Mouse (Mus musculus): Measurements from ENCODE around the gene Mlc1.

Gene Mlc1

GRCm38 (mm10) chr15:88999124-88999523, 20.3 kb upstream of the Mlc1 start:
- no peak for TF ChIP-seq CTCF (conservative IDR thresholded peaks at IDR 0.05; ENCODE audit: low read length)
- no peak for TF ChIP-seq POU5F1 (IDR thresholded peaks at IDR 0.05; ENCODE audit: borderline replicate concordance, low read length)
- no peak for TF ChIP-seq NANOG (IDR thresholded peaks at IDR 0.05; ENCODE audit: borderline replicate concordance, low read length)
- Histone ChIP-seq H3K27me3 (ENCODE audit: insufficient read depth, low read length) (no peaks in the 10 kb centered on the region), H3K4me3 (replicated peaks; ENCODE audit: low read length) (no peak overlapping the region), H3K36me3 (ENCODE audit: insufficient read depth, low read length) (no peaks in the 10 kb centered on the region), H3K9me3 (ENCODE audit: low read length) (no peaks in the 10 kb centered on the region), H3K4me1 (replicated peaks; ENCODE audit: low read depth, low read length) (no peaks in the 10 kb centered on the region)

- Histone ChIP-seq H3K4me3 (replicated peaks; ENCODE audit: low read length) (no peak overlapping the region), H3K36me3 (ENCODE audit: insufficient read depth, low read length) (no peaks in the 10 kb centered on the region), H3K27me3 (ENCODE audit: insufficient read depth, low read length) (no peaks in the 10 kb centered on the region), H3K9me3 (ENCODE audit: low read length) (no peaks in the 10 kb centered on the region), H3K4me1 (replicated peaks; ENCODE audit: low read depth, low read length) (no peaks in the 10 kb centered on the region)
- TF ChIP-seq CTCF (conservative IDR thresholded peaks at IDR 0.05; ENCODE audit: low read length) (no peak), POU5F1 (IDR thresholded peaks at IDR 0.05; ENCODE audit: borderline replicate concordance, low read length) (no peak), NANOG (IDR thresholded peaks at IDR 0.05; ENCODE audit: borderline replicate concordance, low read length) (no peak)
Measured at GRCm38 (mm10) chr15:88998636-88999035, 19.8 kb upstream of the Mlc1 start.

- TF ChIP-seq POU5F1 (IDR thresholded peaks at IDR 0.05; ENCODE audit: borderline replicate concordance, low read length) (no peak), NANOG (IDR thresholded peaks at IDR 0.05; ENCODE audit: borderline replicate concordance, low read length) (no peak), CTCF (conservative IDR thresholded peaks at IDR 0.05; ENCODE audit: low read length) (no peak)
- Histone ChIP-seq H3K36me3 (ENCODE audit: insufficient read depth, low read length) (no peaks in the 10 kb centered on the region), H3K4me3 (replicated peaks; ENCODE audit: low read length) (no peak overlapping the region), H3K9me3 (ENCODE audit: low read length) (no peaks in the 10 kb centered on the region), H3K4me1 (replicated peaks; ENCODE audit: low read depth, low read length) (no peaks in the 10 kb centered on the region), H3K27me3 (ENCODE audit: insufficient read depth, low read length) (peaks cover 9% of the 10 kb centered on the region; the same call in 1 of the 2 replicates)
Measured at GRCm38 (mm10) chr15:88989236-88989635, 10.4 kb upstream of the Mlc1 start.

GRCm38 (mm10) chr15:88982534-88983079, 3.8 kb upstream of the Mlc1 start, which contains the start of gene Mov10l1:
Mov10l1 (plus strand) TSS chr15:88982909.
- no peak for TF ChIP-seq NANOG (IDR thresholded peaks at IDR 0.05; ENCODE audit: borderline replicate concordance, low read length)
- TF ChIP-seq CTCF (conservative IDR thresholded peaks at IDR 0.05; ENCODE audit: low read length) = no peak
- no peak for TF ChIP-seq POU5F1 (IDR thresholded peaks at IDR 0.05; ENCODE audit: borderline replicate concordance, low read length)
- peak within 1 kb of the TSS; percentile 64 for H3K4me3 ChIP-seq (replicated peaks; ENCODE audit: low read length)
- no peaks in the 10 kb centered on the region for H3K36me3 ChIP-seq (ENCODE audit: insufficient read depth, low read length)
- peaks cover 65% of the 10 kb centered on the region for H3K27me3 ChIP-seq (ENCODE audit: insufficient read depth, low read length)
- peaks cover 9% of the 10 kb centered on the region; the same call in 1 of the 2 replicates for H3K4me1 ChIP-seq (replicated peaks; ENCODE audit: low read depth, low read length)
- peaks cover 12% of the 10 kb centered on the region; the same call in 1 of the 2 replicates for H3K9me3 ChIP-seq (ENCODE audit: low read length)

- no peaks in the 10 kb centered on the region for H3K36me3 ChIP-seq (ENCODE audit: insufficient read depth, low read length)
- peaks cover 9% of the 10 kb centered on the region; the same call in 1 of the 2 replicates for H3K4me1 ChIP-seq (replicated peaks; ENCODE audit: low read depth, low read length)
- H3K9me3 ChIP-seq (ENCODE audit: low read length) = peaks cover 12% of the 10 kb centered on the region; the same call in 1 of the 2 replicates
- H3K27me3 ChIP-seq (ENCODE audit: insufficient read depth, low read length) = peaks cover 61% of the 10 kb centered on the region
- no peak for TF ChIP-seq CTCF (conservative IDR thresholded peaks at IDR 0.05; ENCODE audit: low read length)
- no peak for TF ChIP-seq NANOG (IDR thresholded peaks at IDR 0.05; ENCODE audit: borderline replicate concordance, low read length)
- TF ChIP-seq POU5F1 (IDR thresholded peaks at IDR 0.05; ENCODE audit: borderline replicate concordance, low read length) = no peak
- H3K4me3 ChIP-seq (replicated peaks; ENCODE audit: low read length) = no peak overlapping the region
Measured at GRCm38 (mm10) chr15:88979138-88979446, 285 bp upstream of the Mlc1 start.

GRCm38 (mm10) chr15:88972300-88972699, 6.5 kb downstream of the Mlc1 start:
- Histone ChIP-seq H3K4me3 (replicated peaks; ENCODE audit: low read length) (no peak overlapping the region), H3K9me3 (ENCODE audit: low read length) (no peaks in the 10 kb centered on the region), H3K36me3 (ENCODE audit: insufficient read depth, low read length) (no peaks in the 10 kb centered on the region), H3K27me3 (ENCODE audit: insufficient read depth, low read length) (peaks cover 10% of the 10 kb centered on the region; the same call in 1 of the 2 replicates), H3K4me1 (replicated peaks; ENCODE audit: low read depth, low read length) (no peaks in the 10 kb centered on the region)
- TF ChIP-seq NANOG (IDR thresholded peaks at IDR 0.05; ENCODE audit: borderline replicate concordance, low read length) (no peak), POU5F1 (IDR thresholded peaks at IDR 0.05; ENCODE audit: borderline replicate concordance, low read length) (no peak), CTCF (conservative IDR thresholded peaks at IDR 0.05; ENCODE audit: low read length) (no peak)

- Histone ChIP-seq H3K4me1 (replicated peaks; ENCODE audit: low read depth, low read length) (no peaks in the 10 kb centered on the region), H3K27me3 (ENCODE audit: insufficient read depth, low read length) (peaks cover 14% of the 10 kb centered on the region), H3K4me3 (replicated peaks; ENCODE audit: low read length) (no peak overlapping the region), H3K36me3 (ENCODE audit: insufficient read depth, low read length) (no peaks in the 10 kb centered on the region), H3K9me3 (ENCODE audit: low read length) (peaks cover 3% of the 10 kb centered on the region; the same call in 1 of the 2 replicates)
- TF ChIP-seq NANOG (IDR thresholded peaks at IDR 0.05; ENCODE audit: borderline replicate concordance, low read length) (no peak), CTCF (conservative IDR thresholded peaks at IDR 0.05; ENCODE audit: low read length) (no peak), POU5F1 (IDR thresholded peaks at IDR 0.05; ENCODE audit: borderline replicate concordance, low read length) (no peak)
Measured at GRCm38 (mm10) chr15:88964070-88964578, 14.7 kb downstream of the Mlc1 start.

GRCm38 (mm10) chr15:88957522-88957921, 21.3 kb downstream of the Mlc1 start:
- no peaks in the 10 kb centered on the region for H3K9me3 ChIP-seq (ENCODE audit: low read length)
- no peak overlapping the region for H3K4me3 ChIP-seq (replicated peaks; ENCODE audit: low read length)
- peaks cover 59% of the 10 kb centered on the region for H3K27me3 ChIP-seq (ENCODE audit: insufficient read depth, low read length)
- TF ChIP-seq CTCF (conservative IDR thresholded peaks at IDR 0.05; ENCODE audit: low read length) (no peak), NANOG (IDR thresholded peaks at IDR 0.05; ENCODE audit: borderline replicate concordance, low read length) (no peak), POU5F1 (IDR thresholded peaks at IDR 0.05; ENCODE audit: borderline replicate concordance, low read length) (no peak)
- peaks cover 14% of the 10 kb centered on the region for H3K4me1 ChIP-seq (replicated peaks; ENCODE audit: low read depth, low read length)
- no peaks in the 10 kb centered on the region for H3K36me3 ChIP-seq (ENCODE audit: insufficient read depth, low read length)

Data from E14TG2a.4 (cell line).